Mouse (Mus musculus): ENCODE data around the gene RPS10-NUDT3. TPM values are rescaled to one million over a fixed set of nuclear protein-coding genes. Genes with fewer than 3 reads are reported as not detected.
"Not testable (repeated sequence)": the region's sequence is repeated elsewhere in the genome, so short reads cannot be mapped to it uniquely, and the experiment has no call there.

Gene RPS10-NUDT3
- polyA plus RNA-seq, 1 experiment: not detected

DNA sequence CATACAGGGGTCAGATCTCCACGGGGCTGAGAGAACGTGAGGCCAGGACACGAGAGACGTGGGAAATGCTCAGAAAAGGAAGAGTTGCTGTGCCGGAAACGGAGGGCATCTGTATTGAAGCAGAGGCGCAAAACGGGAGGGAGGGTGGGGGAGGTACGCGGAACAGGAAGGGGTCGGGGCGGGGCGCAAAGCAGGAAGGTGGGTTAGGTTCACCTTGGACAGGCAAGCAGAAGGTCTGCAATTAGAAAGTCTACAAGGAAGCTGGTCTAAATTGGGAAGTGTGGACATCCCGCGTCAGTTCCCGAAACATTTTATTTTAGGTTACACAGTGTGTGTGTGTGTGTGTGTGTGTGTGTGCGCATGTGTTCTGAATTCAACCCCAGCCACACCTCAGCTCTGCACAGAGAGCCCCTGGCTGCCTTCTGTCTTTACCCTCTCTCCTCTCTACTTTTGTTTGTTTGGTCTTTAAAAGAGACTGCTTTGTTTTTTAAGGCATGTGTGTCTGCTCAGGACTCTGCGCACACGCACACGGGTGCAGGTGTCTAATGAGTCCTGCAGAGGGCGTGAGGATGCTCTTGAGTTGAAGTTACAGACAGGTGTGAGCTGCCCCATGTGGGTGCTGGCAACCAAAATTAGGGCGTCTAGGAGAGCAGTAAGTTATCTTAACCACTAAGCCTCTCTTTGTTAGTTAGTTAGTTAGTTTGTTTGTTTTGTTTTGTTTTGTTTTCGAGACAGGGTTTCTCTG lies 17.2 kb upstream of the RPS10-NUDT3 start:
- Histone ChIP-seq H3K4me3 (ENCODE audit: insufficient read depth, low read depth, low read length) (no peak overlapping the region), H3K4me1 (ENCODE audit: control insufficient read depth, insufficient read depth, insufficient read length, low read length) (no peaks in the 10 kb centered on the region), H3K27ac (replicated peaks; ENCODE audit: low read depth, low read length) (no peak overlapping the region)

DNA sequence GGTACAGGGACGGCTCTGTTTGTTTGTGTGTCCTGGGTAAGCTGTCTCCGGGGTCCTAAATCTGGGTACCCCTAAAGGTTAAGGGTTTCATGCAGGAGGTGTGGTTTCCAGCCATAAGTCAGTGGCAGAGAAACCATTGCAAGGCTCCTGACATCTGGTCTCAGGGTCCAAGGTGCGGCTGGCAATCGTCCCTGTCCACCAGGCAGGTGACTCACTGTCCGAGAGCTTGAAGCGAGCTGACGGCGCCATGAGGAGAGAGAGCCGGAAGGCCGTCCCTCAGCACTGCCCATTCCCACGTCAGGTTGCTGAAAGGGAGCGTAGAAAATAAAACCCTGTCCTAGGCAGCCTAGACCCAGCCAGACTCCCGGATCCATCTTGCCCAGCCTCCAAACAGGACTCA lies 15.6 kb upstream of the RPS10-NUDT3 start:
- Histone ChIP-seq H3K27ac (replicated peaks; ENCODE audit: low read depth, low read length) (no peak overlapping the region), H3K4me3 (ENCODE audit: insufficient read depth, low read depth, low read length) (no peak overlapping the region), H3K4me1 (ENCODE audit: control insufficient read depth, insufficient read depth, insufficient read length, low read length) (no peaks in the 10 kb centered on the region)

DNA sequence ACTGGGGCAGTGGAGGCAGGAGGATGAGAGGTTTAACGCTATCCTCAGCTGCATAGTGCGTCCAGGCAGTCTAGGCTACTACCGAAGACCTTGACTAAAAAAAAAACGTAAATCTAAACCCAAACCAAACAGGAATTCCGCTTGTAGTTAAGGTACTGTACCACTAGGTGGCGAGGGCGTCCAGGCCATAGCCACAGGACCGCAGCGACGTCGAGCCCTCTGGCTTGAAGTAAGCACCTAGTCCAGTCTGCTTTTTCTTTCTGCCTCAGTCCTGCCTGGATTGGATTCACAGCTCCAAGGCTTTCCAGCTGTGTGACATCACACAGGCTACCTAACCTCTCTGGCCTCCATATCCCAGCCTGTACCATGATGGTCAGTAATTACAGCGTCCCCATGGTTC lies 15.1 kb upstream of the RPS10-NUDT3 start:
- Histone ChIP-seq H3K4me3 (ENCODE audit: insufficient read depth, low read depth, low read length) (no peak overlapping the region), H3K4me1 (ENCODE audit: control insufficient read depth, insufficient read depth, insufficient read length, low read length) (no peaks in the 10 kb centered on the region), H3K27ac (replicated peaks; ENCODE audit: low read depth, low read length) (no peak overlapping the region)

DNA sequence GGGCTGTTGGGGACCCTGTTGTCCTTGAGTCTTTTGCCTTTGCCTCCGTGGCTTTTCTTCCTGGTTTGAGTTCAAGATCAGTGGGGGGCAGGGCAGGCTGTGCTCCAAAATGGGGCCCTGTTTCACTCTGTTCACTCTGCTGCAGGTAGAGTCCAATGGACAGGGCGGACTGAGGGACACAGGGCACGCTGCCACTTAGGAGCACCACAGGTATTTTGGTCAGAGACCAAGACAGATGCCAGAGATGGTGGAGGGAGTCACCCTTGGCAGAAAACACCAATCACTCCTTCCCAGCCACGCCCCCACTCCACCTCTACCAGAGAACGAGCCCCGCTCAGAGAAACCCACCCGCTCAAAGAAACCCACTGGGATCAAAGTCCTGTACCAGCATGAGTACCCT lies 10.8 kb upstream of the RPS10-NUDT3 start:
- H3K27ac ChIP-seq (replicated peaks; ENCODE audit: low read depth, low read length): no peak overlapping the region
- no peaks in the 10 kb centered on the region for H3K4me1 ChIP-seq (ENCODE audit: control insufficient read depth, insufficient read depth, insufficient read length, low read length)
- no peak overlapping the region for H3K4me3 ChIP-seq (ENCODE audit: insufficient read depth, low read depth, low read length)

DNA sequence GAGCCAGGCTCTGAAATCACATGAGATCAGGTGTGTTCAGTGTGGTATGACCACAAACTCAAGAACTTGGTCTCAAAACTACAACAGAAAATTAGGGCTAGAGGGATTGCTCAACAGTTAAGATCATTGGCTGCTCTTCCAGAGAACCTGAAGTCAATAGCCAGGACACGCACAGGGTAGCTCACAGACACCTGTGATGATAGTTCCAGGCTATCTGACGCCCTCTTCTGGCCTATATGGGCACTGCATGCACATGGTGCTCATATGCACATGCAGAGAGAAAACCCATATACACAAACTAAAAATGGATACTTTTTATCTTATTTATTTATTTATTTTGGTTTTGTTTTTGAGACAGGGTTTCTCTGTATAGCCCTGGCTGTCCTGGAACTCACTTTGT lies 9.6 kb upstream of the RPS10-NUDT3 start:
- no peak overlapping the region for H3K27ac ChIP-seq (replicated peaks; ENCODE audit: low read depth, low read length)
- H3K4me1 ChIP-seq (ENCODE audit: control insufficient read depth, insufficient read depth, insufficient read length, low read length): no peaks in the 10 kb centered on the region
- H3K4me3 ChIP-seq (ENCODE audit: insufficient read depth, low read depth, low read length): no peak overlapping the region

DNA sequence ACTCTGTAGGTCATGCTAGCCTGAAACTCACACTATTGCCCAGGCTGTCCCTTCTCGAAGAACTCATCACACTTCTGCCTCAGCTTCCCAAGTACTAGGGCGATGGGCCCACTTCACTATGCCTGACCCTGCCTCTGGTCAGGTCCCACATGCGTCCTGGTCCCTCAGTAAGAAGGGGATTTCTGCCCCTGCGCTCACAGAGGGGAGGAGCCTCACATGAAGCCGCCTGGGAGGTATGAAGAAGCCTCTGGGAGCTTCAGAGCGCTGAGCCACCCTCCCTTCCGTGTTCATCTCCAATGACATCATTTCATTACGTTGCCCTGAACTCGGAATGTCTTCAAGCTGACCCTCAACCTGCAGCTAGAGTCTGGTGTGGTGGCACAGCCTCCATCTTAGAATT lies 8.7 kb upstream of the RPS10-NUDT3 start:
- Histone ChIP-seq H3K4me3 (ENCODE audit: insufficient read depth, low read depth, low read length) (no peak overlapping the region), H3K27ac (replicated peaks; ENCODE audit: low read depth, low read length) (no peak overlapping the region), H3K4me1 (ENCODE audit: control insufficient read depth, insufficient read depth, insufficient read length, low read length) (no peaks in the 10 kb centered on the region)

DNA sequence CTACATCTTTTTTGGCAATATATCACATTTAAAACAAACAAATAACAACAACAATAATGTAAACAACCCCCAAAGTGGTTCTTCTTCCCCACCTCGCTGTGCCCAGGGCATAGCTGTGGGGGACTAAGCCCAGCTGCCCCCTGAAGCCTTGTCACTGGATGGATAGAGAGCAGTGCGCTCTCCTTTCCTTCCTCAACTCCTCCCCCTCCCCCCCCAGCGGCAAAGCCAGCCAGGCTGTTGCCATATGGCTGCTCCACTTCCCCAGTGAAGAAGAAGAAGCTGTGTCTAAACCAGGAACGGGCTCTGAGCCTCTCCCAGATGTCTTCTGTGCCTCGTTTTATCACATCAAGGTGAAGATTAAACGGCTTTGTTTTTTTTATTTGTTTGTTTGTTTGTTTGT lies 8.1 kb upstream of the RPS10-NUDT3 start:
- H3K27ac ChIP-seq (replicated peaks; ENCODE audit: low read depth, low read length): no peak overlapping the region
- no peak overlapping the region for H3K4me3 ChIP-seq (ENCODE audit: insufficient read depth, low read depth, low read length)
- H3K4me1 ChIP-seq (ENCODE audit: control insufficient read depth, insufficient read depth, insufficient read length, low read length): no peaks in the 10 kb centered on the region

DNA sequence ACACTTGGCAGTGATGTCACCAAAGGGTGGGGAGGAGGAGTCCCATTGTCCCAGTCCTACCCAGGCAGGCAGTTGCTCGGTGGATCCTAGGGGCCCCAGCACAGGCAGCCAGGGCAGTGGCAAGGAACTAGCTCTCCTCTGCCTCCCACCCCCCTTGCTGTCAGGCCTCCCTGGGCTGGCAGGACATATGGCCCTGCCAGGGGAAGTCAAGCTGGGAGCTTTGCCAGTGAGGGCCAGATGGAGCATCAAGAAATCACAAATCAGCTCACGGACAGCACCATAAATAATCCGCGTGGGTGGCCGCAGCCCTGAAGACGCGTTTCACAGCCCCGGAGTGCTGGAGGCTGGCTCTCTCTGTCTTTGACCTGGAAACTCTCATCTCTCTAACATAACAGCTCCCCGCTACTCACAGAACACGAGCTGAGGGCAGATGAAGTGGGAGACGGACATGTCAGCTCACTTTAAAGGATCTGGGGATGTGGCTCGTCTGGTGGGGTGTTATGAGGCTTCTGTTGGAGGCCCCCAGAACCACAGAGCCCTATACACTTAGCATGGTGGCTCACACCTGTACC lies 7.6 kb upstream of the RPS10-NUDT3 start:
- no peak overlapping the region for H3K27ac ChIP-seq (replicated peaks; ENCODE audit: low read depth, low read length)
- no peaks in the 10 kb centered on the region for H3K4me1 ChIP-seq (ENCODE audit: control insufficient read depth, insufficient read depth, insufficient read length, low read length)
- H3K4me3 ChIP-seq (ENCODE audit: insufficient read depth, low read depth, low read length): no peak overlapping the region

DNA sequence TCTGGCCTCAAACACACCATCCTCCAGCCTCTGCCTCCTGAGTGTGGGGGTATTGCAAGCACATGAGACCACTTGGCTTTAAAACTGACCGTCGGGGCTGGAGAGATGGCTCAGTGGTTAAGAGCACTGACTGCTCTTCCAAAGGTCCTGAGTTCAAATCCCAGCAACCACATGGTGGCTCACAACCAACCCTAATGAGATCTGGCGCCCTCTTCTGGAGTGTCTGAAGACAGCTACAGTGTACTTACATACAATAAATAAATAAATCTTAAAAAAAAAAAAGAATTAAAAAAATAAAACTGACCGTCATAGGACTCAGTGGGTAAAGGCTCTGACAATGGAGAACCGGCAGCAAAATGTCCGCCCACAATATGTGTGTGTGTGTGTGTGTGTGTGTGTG lies 4.8 kb upstream of the RPS10-NUDT3 start:
- H3K4me3 ChIP-seq (ENCODE audit: insufficient read depth, low read depth, low read length); H3K4me1 ChIP-seq (ENCODE audit: control insufficient read depth, insufficient read depth, insufficient read length, low read length); H3K27ac ChIP-seq (replicated peaks; ENCODE audit: low read depth, low read length): not testable (repeated sequence)

DNA sequence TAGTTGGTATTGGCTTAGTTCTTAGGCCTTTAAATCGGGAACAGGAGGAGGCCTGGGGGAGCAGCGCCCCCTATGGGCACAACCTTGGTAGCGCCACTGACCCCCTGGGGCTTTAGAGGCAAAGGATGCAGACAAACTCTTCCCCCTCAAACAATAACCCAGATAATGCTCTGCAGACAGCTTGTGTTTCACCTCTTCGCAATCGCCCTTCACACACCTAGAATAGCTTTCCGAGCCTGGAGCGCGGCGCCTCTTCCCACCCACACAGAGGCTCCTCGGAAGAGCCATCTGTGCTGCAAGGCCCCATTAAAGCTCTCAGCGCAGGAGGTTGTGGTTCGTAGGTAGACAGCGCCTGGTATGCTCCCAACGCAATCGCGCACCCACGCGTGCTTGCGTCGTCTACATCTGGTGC lies 3.9 kb upstream of the RPS10-NUDT3 start:
- H3K27ac ChIP-seq (replicated peaks; ENCODE audit: low read depth, low read length): no peak overlapping the region
- no peaks in the 10 kb centered on the region for H3K4me1 ChIP-seq (ENCODE audit: control insufficient read depth, insufficient read depth, insufficient read length, low read length)
- no peak overlapping the region for H3K4me3 ChIP-seq (ENCODE audit: insufficient read depth, low read depth, low read length)

DNA sequence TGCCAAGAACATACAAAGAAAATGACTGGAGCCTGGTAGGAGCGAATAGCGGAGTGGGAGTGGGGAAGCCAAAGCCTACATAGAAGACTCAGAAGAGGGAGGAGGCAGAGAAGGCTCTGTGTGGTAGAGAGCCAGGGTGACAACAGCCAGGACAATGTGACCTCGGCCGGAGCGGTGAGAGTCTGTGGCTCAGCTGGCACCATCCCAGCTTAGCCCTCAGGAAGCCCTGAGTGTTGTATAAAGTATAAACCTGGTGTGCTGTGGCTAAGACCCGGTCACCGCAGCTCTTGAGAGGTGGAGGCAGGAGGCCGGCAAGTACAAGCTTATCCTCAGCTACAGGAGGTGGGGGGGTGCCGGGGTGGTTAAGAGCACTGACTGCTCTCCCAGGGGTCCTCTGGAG lies 2.3 kb upstream of the RPS10-NUDT3 start:
- Histone ChIP-seq H3K27ac (replicated peaks; ENCODE audit: low read depth, low read length) (no peak overlapping the region), H3K4me3 (ENCODE audit: insufficient read depth, low read depth, low read length) (no peak overlapping the region), H3K4me1 (ENCODE audit: control insufficient read depth, insufficient read depth, insufficient read length, low read length) (no peaks in the 10 kb centered on the region)

DNA sequence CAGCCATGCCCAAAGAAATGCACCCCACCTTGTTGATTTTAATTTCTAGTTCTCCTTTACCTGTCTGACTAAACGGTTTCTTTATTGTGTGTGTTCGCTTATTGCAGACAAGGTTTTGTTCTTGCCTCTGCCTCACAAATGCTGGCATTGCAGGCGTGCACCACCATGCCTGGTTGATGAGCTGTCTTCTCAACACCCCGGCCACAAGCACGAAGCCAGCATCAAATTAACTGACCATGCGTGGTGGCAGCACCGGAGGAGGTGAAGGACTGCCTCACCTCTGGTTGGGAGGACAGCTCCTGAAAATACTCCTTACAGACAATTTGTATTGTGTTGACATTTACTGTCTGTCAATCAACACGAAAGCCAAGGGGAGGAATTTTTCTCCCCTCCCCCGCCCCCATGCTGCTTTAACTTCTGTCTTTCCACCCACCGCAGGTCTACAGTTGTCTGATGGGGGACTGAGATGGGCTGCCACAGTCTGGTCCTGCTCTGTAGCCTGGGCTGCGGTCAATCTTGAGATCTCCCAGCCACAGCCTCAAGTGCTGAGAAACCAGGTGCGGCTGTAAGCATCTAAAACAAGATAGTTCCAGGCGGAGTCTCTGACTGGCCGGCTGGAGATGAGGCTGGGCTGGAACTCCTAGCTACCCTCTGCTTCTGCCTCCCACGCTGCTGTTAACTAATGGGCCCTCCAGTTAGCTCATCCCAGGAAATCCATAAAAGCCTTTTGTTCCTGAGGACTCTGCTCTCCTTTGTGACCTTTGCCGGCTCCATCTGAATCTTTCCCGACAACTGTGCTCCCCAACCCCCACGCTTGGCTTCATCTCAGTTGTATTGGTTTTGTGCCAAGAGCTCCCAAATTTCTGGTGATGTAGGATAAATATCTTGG lies 1.4 kb upstream of the RPS10-NUDT3 start, which contains the start of gene Rps10:
Gene Rps10 (minus strand): TSS at position 538 of the 889 bp plus-strand sequence.
- H3K4me1 ChIP-seq (ENCODE audit: control insufficient read depth, insufficient read depth, insufficient read length, low read length): no peaks in the 10 kb centered on the region
- peak within 1 kb of the TSS; percentile 62 for H3K4me3 ChIP-seq (ENCODE audit: insufficient read depth, low read depth, low read length)
- H3K27ac ChIP-seq (replicated peaks; ENCODE audit: low read depth, low read length): no peak within 1 kb of the TSS

DNA sequence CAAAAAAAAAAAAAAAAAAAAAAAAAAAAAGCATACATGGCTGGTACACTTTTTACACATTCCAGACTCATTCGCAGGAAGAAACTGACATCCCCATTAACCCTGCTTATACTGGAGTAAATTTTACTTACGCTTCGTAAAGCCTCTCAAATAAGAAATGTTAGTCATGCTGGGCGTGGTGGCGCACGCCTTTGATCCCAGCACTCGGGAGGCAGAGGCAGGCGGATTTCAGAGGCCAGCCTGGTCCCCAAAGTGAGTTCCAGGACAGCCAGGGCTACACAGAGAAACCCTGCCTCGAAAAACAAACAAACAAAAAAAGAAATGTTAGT lies 517 bp upstream of the RPS10-NUDT3 start:
- H3K4me1 ChIP-seq (ENCODE audit: control insufficient read depth, insufficient read depth, insufficient read length, low read length); H3K27ac ChIP-seq (replicated peaks; ENCODE audit: low read depth, low read length): not testable (repeated sequence)
- peak overlapping the region; percentile 62 for H3K4me3 ChIP-seq (ENCODE audit: insufficient read depth, low read depth, low read length)

DNA sequence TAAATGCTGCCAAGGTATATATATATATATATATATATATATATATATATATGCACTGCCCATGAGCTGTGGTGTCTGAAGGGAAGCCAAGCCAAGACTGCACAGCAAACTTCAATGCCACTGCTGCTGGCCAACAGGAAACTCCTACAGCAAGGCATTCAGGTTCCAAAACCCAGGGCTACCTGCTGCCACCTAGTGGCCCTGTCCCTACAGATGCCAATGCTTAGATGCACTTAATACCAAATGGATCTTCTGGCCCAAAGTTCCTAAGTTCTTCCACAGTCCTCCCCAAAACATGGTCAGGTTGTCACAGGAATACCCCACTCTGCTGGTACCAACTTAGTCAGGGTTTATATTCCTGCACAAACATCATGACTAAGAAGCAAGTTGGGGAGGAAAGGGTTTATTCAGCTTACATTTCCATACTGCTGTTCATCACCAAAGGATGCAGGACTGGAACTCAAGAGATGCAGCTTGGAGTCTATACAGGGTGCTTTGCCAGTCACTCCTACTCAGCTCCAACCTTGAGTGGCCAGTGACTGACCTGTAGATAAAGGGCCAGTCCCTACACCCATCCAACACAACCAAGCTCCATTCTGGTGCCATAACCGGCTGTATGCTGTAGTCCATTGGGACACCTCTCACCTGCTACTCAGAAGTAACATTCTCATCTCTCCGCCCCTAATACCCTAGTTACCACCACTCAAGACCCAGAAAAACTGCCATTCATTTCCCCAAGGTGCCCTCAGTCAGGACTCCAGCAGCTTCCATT lies 5.6 kb downstream of the RPS10-NUDT3 start:
- no peak overlapping the region for H3K27ac ChIP-seq (replicated peaks; ENCODE audit: low read depth, low read length)
- H3K4me1 ChIP-seq (ENCODE audit: control insufficient read depth, insufficient read depth, insufficient read length, low read length): no peaks in the 10 kb centered on the region
- H3K4me3 ChIP-seq (ENCODE audit: insufficient read depth, low read depth, low read length): no peak overlapping the region

DNA sequence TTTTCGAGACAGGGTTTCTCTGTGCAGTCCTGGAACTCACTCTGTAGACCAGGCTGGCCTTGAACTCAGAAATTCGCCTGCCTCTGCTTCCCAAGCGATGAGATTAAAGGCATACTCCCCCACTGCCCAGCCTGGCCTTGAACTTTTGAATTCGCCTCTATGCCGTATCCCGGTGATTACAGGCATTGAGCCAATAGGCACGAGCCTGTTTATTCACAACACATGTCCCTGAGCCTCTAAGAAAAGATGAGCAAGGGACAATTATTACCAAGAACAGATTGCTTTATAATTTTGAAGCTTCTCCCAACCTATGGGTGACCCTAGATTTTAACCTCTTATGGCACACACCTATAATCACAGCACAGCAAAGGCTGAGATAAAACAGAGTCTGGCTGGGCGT lies 6.6 kb downstream of the RPS10-NUDT3 start:
- H3K4me3 ChIP-seq (ENCODE audit: insufficient read depth, low read depth, low read length): no peak overlapping the region
- no peak overlapping the region for H3K27ac ChIP-seq (replicated peaks; ENCODE audit: low read depth, low read length)
- no peaks in the 10 kb centered on the region for H3K4me1 ChIP-seq (ENCODE audit: control insufficient read depth, insufficient read depth, insufficient read length, low read length)
